Mouse (Mus musculus): ENCODE measurements at regions not wholly inside any gene's neighbourhood (a gene's known extent, or its start where the extent isn't known, plus 50 kb on each side); places are given as distances from the start of the nearest gene placed in this dataset.

- Histone ChIP-seq H3K36me3 (ENCODE audit: control insufficient read depth, insufficient read depth, low read length) (no peaks in the 10 kb centered on the region), H3K4me3 (ENCODE audit: low read length) (no peak overlapping the region), H3K9me3 (ENCODE audit: control insufficient read depth, low read length) (no peaks in the 10 kb centered on the region), H3K27ac (ENCODE audit: low read length) (no peak overlapping the region), H3K27me3 (replicated peaks; ENCODE audit: control insufficient read depth, insufficient read depth, low read length) (no peaks in the 10 kb centered on the region), H3K4me2 (ENCODE audit: low read depth, low read length) (no peak overlapping the region), H3K9ac (ENCODE audit: low read depth, low read length) (no peak overlapping the region), H3K4me1 (ENCODE audit: control insufficient read depth, insufficient read depth, low read length) (no peaks in the 10 kb centered on the region)
- ATAC-seq: no peak
- 84% methylated on average over 5 of the region's 5 CpGs for WGBS
These were observed 144.7 kb upstream of the Cnot2 start for GRCm38 (mm10) chr10:116726031-116726430.

- H3K4me2 ChIP-seq (ENCODE audit: low read depth, low read length): no peak overlapping the region
- 90% methylated on average over 9 of the region's 9 CpGs for WGBS
- no peak overlapping the region for H3K9ac ChIP-seq (ENCODE audit: low read depth, low read length)
- H3K36me3 ChIP-seq (ENCODE audit: control insufficient read depth, insufficient read depth, low read length): no peaks in the 10 kb centered on the region
- H3K4me3 ChIP-seq (ENCODE audit: low read length): no peak overlapping the region
- no peaks in the 10 kb centered on the region for H3K27me3 ChIP-seq (replicated peaks; ENCODE audit: control insufficient read depth, insufficient read depth, low read length)
- no peak overlapping the region for H3K27ac ChIP-seq (ENCODE audit: low read length)
- H3K9me3 ChIP-seq (ENCODE audit: control insufficient read depth, low read length): no peaks in the 10 kb centered on the region
- no peak for ATAC-seq
- H3K4me1 ChIP-seq (ENCODE audit: control insufficient read depth, insufficient read depth, low read length): no peaks in the 10 kb centered on the region
These were observed 140.7 kb upstream of the Cnot2 start for GRCm38 (mm10) chr10:116721986-116722385.

GRCm38 (mm10) chr10:116719616-116720015 is 138.3 kb upstream of the Cnot2 start:
- Histone ChIP-seq H3K27ac (ENCODE audit: low read length) (no peak overlapping the region), H3K9ac (ENCODE audit: low read depth, low read length) (no peak overlapping the region), H3K9me3 (ENCODE audit: control insufficient read depth, low read length) (no peaks in the 10 kb centered on the region), H3K4me3 (ENCODE audit: low read length) (no peak overlapping the region), H3K27me3 (replicated peaks; ENCODE audit: control insufficient read depth, insufficient read depth, low read length) (no peaks in the 10 kb centered on the region), H3K36me3 (ENCODE audit: control insufficient read depth, insufficient read depth, low read length) (no peaks in the 10 kb centered on the region), H3K4me1 (ENCODE audit: control insufficient read depth, insufficient read depth, low read length) (no peaks in the 10 kb centered on the region), H3K4me2 (ENCODE audit: low read depth, low read length) (no peak overlapping the region)
- no peak for ATAC-seq
- WGBS: 87% methylated on average over 5 of the region's 5 CpGs

- H3K27ac ChIP-seq (ENCODE audit: low read length): no peak overlapping the region
- no peaks in the 10 kb centered on the region for H3K36me3 ChIP-seq (ENCODE audit: control insufficient read depth, insufficient read depth, low read length)
- H3K27me3 ChIP-seq (replicated peaks; ENCODE audit: control insufficient read depth, insufficient read depth, low read length): no peaks in the 10 kb centered on the region
- no peaks in the 10 kb centered on the region for H3K9me3 ChIP-seq (ENCODE audit: control insufficient read depth, low read length)
- no peak overlapping the region for H3K4me2 ChIP-seq (ENCODE audit: low read depth, low read length)
- no peak overlapping the region for H3K9ac ChIP-seq (ENCODE audit: low read depth, low read length)
- H3K4me1 ChIP-seq (ENCODE audit: control insufficient read depth, insufficient read depth, low read length): no peaks in the 10 kb centered on the region
- WGBS: 75% methylated on average over 10 of the region's 10 CpGs
- no peak for ATAC-seq
- H3K4me3 ChIP-seq (ENCODE audit: low read length): no peak overlapping the region
These were observed 136.7 kb upstream of the Cnot2 start for GRCm38 (mm10) chr10:116717961-116718360.

GRCm38 (mm10) chr10:116717017-116717643 is 135.8 kb upstream of the Cnot2 start:
- Histone ChIP-seq H3K4me2 (ENCODE audit: low read depth, low read length) (no peak overlapping the region), H3K4me3 (ENCODE audit: low read length) (no peak overlapping the region), H3K9me3 (ENCODE audit: control insufficient read depth, low read length) (no peaks in the 10 kb centered on the region), H3K27ac (ENCODE audit: low read length) (no peak overlapping the region), H3K4me1 (ENCODE audit: control insufficient read depth, insufficient read depth, low read length) (no peaks in the 10 kb centered on the region), H3K36me3 (ENCODE audit: control insufficient read depth, insufficient read depth, low read length) (no peaks in the 10 kb centered on the region), H3K27me3 (replicated peaks; ENCODE audit: control insufficient read depth, insufficient read depth, low read length) (no peaks in the 10 kb centered on the region), H3K9ac (ENCODE audit: low read depth, low read length) (no peak overlapping the region)
- 75% methylated on average over 4 of the region's 4 CpGs for WGBS
- ATAC-seq: no peak

- H3K27ac ChIP-seq (ENCODE audit: low read length): no peak overlapping the region
- H3K27me3 ChIP-seq (replicated peaks; ENCODE audit: control insufficient read depth, insufficient read depth, low read length): no peaks in the 10 kb centered on the region
- no peak for ATAC-seq
- no peaks in the 10 kb centered on the region for H3K4me1 ChIP-seq (ENCODE audit: control insufficient read depth, insufficient read depth, low read length)
- no peak overlapping the region for H3K4me3 ChIP-seq (ENCODE audit: low read length)
- no peak overlapping the region for H3K9ac ChIP-seq (ENCODE audit: low read depth, low read length)
- H3K36me3 ChIP-seq (ENCODE audit: control insufficient read depth, insufficient read depth, low read length): no peaks in the 10 kb centered on the region
- WGBS: 66% methylated on average over 11 of the region's 11 CpGs
- no peak overlapping the region for H3K4me2 ChIP-seq (ENCODE audit: low read depth, low read length)
- no peaks in the 10 kb centered on the region for H3K9me3 ChIP-seq (ENCODE audit: control insufficient read depth, low read length)
These were observed 132.1 kb upstream of the Cnot2 start for GRCm38 (mm10) chr10:116713456-116713855.

GRCm38 (mm10) chr10:116707025-116707424 is 125.7 kb upstream of the Cnot2 start:
- H3K4me2 ChIP-seq (ENCODE audit: low read depth, low read length): no peak overlapping the region
- WGBS: 67% methylated on average over 6 of the region's 6 CpGs
- H3K27ac ChIP-seq (ENCODE audit: low read length): no peak overlapping the region
- H3K4me3 ChIP-seq (ENCODE audit: low read length): no peak overlapping the region
- no peak overlapping the region for H3K9ac ChIP-seq (ENCODE audit: low read depth, low read length)
- no peaks in the 10 kb centered on the region for H3K36me3 ChIP-seq (ENCODE audit: control insufficient read depth, insufficient read depth, low read length)
- H3K4me1 ChIP-seq (ENCODE audit: control insufficient read depth, insufficient read depth, low read length): no peaks in the 10 kb centered on the region
- H3K9me3 ChIP-seq (ENCODE audit: control insufficient read depth, low read length): no peaks in the 10 kb centered on the region
- H3K27me3 ChIP-seq (replicated peaks; ENCODE audit: control insufficient read depth, insufficient read depth, low read length): no peaks in the 10 kb centered on the region
- ATAC-seq: no peak

- no peak overlapping the region for H3K27ac ChIP-seq (ENCODE audit: low read length)
- no peaks in the 10 kb centered on the region for H3K9me3 ChIP-seq (ENCODE audit: control insufficient read depth, low read length)
- no peak for ATAC-seq
- no peaks in the 10 kb centered on the region for H3K4me1 ChIP-seq (ENCODE audit: control insufficient read depth, insufficient read depth, low read length)
- no peaks in the 10 kb centered on the region for H3K36me3 ChIP-seq (ENCODE audit: control insufficient read depth, insufficient read depth, low read length)
- no peak overlapping the region for H3K4me2 ChIP-seq (ENCODE audit: low read depth, low read length)
- no peaks in the 10 kb centered on the region for H3K27me3 ChIP-seq (replicated peaks; ENCODE audit: control insufficient read depth, insufficient read depth, low read length)
- H3K9ac ChIP-seq (ENCODE audit: low read depth, low read length): no peak overlapping the region
- no peak overlapping the region for H3K4me3 ChIP-seq (ENCODE audit: low read length)
- WGBS: 87% methylated on average over 5 of the region's 5 CpGs
These were observed 120.0 kb upstream of the Cnot2 start for GRCm38 (mm10) chr10:116701281-116701680.

GRCm38 (mm10) chr10:116699711-116700110 is 118.4 kb upstream of the Cnot2 start:
- WGBS: 87% methylated on average over 8 of the region's 8 CpGs
- no peaks in the 10 kb centered on the region for H3K9me3 ChIP-seq (ENCODE audit: control insufficient read depth, low read length)

More at GRCm38 (mm10) chr10:116699711-116700110, 118.4 kb upstream of the Cnot2 start:
- Histone ChIP-seq H3K4me3 (ENCODE audit: low read length) (no peak overlapping the region), H3K4me2 (ENCODE audit: low read depth, low read length) (no peak overlapping the region), H3K4me1 (ENCODE audit: control insufficient read depth, insufficient read depth, low read length) (no peaks in the 10 kb centered on the region), H3K9ac (ENCODE audit: low read depth, low read length) (no peak overlapping the region), H3K27ac (ENCODE audit: low read length) (no peak overlapping the region), H3K36me3 (ENCODE audit: control insufficient read depth, insufficient read depth, low read length) (no peaks in the 10 kb centered on the region), H3K27me3 (replicated peaks; ENCODE audit: control insufficient read depth, insufficient read depth, low read length) (no peaks in the 10 kb centered on the region)
- no peak for ATAC-seq
